Comparison of ENCODE assay signal across 10 mouse cellular contexts in genomic region chr17:57180363-57180762, GRCm38 (mm10). TPM values are rescaled to one million over a fixed set of nuclear protein-coding genes. Genes with fewer than 3 reads are reported as not detected.
DNase-seq lines count a peak whose midpoint lies in the region; ATAC-seq and TF ChIP-seq lines count a peak whose summit lies in the region.
"Had no signal": no experiment of that assay in that cellular context is flagged by ENCODE, and none has a peak within 500 bp of the region (broad histone marks: within the 10 kb centered on the region; RNA-seq: fewer than 3 reads in every experiment).

No protein-coding gene starts in this region.

- no peak overlapping the region for H3K4me2 ChIP-seq in midbrain, postnatal 0 days (ENCODE audit: low read depth, low read length, poor library complexity, severe bottlenecking)
- no peak overlapping the region for H3K4me2 ChIP-seq in midbrain, embryonic 11.5 days
- H3K4me2 ChIP-seq in lung, embryonic 14.5 days, result no peak overlapping the region
- H3K4me2 ChIP-seq: heart, embryonic 15.5 days; midbrain, embryonic 12.5 days had no signal

- no peaks in the 10 kb centered on the region for H3K27me3 ChIP-seq in midbrain, postnatal 0 days (ENCODE audit: insufficient read depth, low read length)
- H3K27me3 ChIP-seq in midbrain, embryonic 11.5 days (ENCODE audit: control insufficient read depth, insufficient read depth, low read length), result no peaks in the 10 kb centered on the region
- no peaks in the 10 kb centered on the region for H3K27me3 ChIP-seq in lung, embryonic 14.5 days (ENCODE audit: insufficient read depth, low read length)
- H3K27me3 ChIP-seq: heart, embryonic 15.5 days; midbrain, embryonic 12.5 days had no signal

- H3K4me3 ChIP-seq in midbrain, postnatal 0 days (ENCODE audit: low read depth, low read length), result no peak overlapping the region
- H3K4me3 ChIP-seq in midbrain, embryonic 11.5 days (ENCODE audit: low read depth, low read length), result no peak overlapping the region
- no peak overlapping the region for H3K4me3 ChIP-seq in lung, embryonic 14.5 days (ENCODE audit: low read depth, low read length)
- H3K4me3 ChIP-seq: heart, embryonic 15.5 days; midbrain, embryonic 12.5 days had no signal

- no peaks in the 10 kb centered on the region for H3K36me3 ChIP-seq in midbrain, postnatal 0 days (ENCODE audit: insufficient read depth, low read length)
- H3K36me3 ChIP-seq in midbrain, embryonic 11.5 days (ENCODE audit: control insufficient read depth, insufficient read depth, low read length), result no peaks in the 10 kb centered on the region
- no peaks in the 10 kb centered on the region for H3K36me3 ChIP-seq in lung, embryonic 14.5 days (ENCODE audit: insufficient read depth)
- H3K36me3 ChIP-seq: heart, embryonic 15.5 days; midbrain, embryonic 12.5 days had no signal

- TF ChIP-seq CTCF in midbrain, postnatal 0 days (IDR thresholded peaks at IDR 0.05), result peak; percentile 42
- TF ChIP-seq CTCF in lung, embryonic 14.5 days (IDR thresholded peaks at IDR 0.05; ENCODE audit: low read depth), result peak; percentile 50

- peak; percentile 21 to 22 for DNase-seq in cerebellum, postnatal 14 days
- no peak for DNase-seq in cerebellum, adult 11-12 months
- DNase-seq in midbrain, postnatal 0 days (ENCODE audit: low spot score), result no peak
- no peak for DNase-seq in midbrain, embryonic 11.5 days (ENCODE audit: low spot score, missing footprints)
- peak; percentile 35 for DNase-seq in lung, embryonic 14.5 days
- peak; percentile 72 for DNase-seq in thymus, postnatal 36 days
- no peak for DNase-seq in left cerebral cortex, adult 8-10 months (ENCODE audit: low spot score in 2 of 2)
- no peak for DNase-seq in layer of hippocampus, adult 9-11 months

- no peaks in the 10 kb centered on the region for H3K9me3 ChIP-seq in midbrain, postnatal 0 days (ENCODE audit: low read length)
- no peaks in the 10 kb centered on the region for H3K9me3 ChIP-seq in midbrain, embryonic 11.5 days (ENCODE audit: control insufficient read depth, low read length)
- no peaks in the 10 kb centered on the region for H3K9me3 ChIP-seq in lung, embryonic 14.5 days (ENCODE audit: low read depth, low read length)
- H3K9me3 ChIP-seq: heart, embryonic 15.5 days; midbrain, embryonic 12.5 days had no signal

- H3K4me1 ChIP-seq in midbrain, postnatal 0 days (ENCODE audit: insufficient read depth, low read length), result no peaks in the 10 kb centered on the region
- H3K4me1 ChIP-seq in midbrain, embryonic 11.5 days (ENCODE audit: control insufficient read depth, insufficient read depth, low read length), result no peaks in the 10 kb centered on the region
- H3K4me1 ChIP-seq in lung, embryonic 14.5 days (ENCODE audit: insufficient read depth), result no peaks in the 10 kb centered on the region
- H3K4me1 ChIP-seq: heart, embryonic 15.5 days; midbrain, embryonic 12.5 days had no signal

- ATAC-seq in midbrain, postnatal 0 days (ENCODE audit: low FRiP score), result no peak
- ATAC-seq in midbrain, embryonic 11.5 days (ENCODE audit: low FRiP score), result no peak
- ATAC-seq in lung, embryonic 14.5 days (ENCODE audit: insufficient read depth), result no peak

- no peak overlapping the region for H3K9ac ChIP-seq in midbrain, postnatal 0 days (replicated peaks; ENCODE audit: low read length, poor library complexity, severe bottlenecking)
- no peak overlapping the region for H3K9ac ChIP-seq in midbrain, embryonic 11.5 days (ENCODE audit: low read length)
- H3K9ac ChIP-seq in lung, embryonic 14.5 days, result no peak overlapping the region
- H3K9ac ChIP-seq: heart, embryonic 15.5 days; midbrain, embryonic 12.5 days had no signal

- no peak overlapping the region for H3K27ac ChIP-seq in midbrain, postnatal 0 days (ENCODE audit: low read depth, low read length)
- H3K27ac ChIP-seq in midbrain, embryonic 11.5 days (ENCODE audit: low read depth, low read length), result no peak overlapping the region
- no peak overlapping the region for H3K27ac ChIP-seq in lung, embryonic 14.5 days (ENCODE audit: low read depth)
- H3K27ac ChIP-seq: heart, embryonic 15.5 days; midbrain, embryonic 12.5 days had no signal

- WGBS in midbrain, postnatal 0 days, result 36% methylated on average over 8 of the region's 8 CpGs
- 29% methylated on average over 8 of the region's 8 CpGs for WGBS in midbrain, embryonic 11.5 days
- 25% methylated on average over 8 of the region's 8 CpGs for WGBS in lung, embryonic 14.5 days

RNA-seq across cellular contexts. Expression of gene Tnfsf14, which starts 13.6 kb away (rescaled TPM):
- total RNA-seq in midbrain, postnatal 0 days (2014; rRNA removed), result not detected in 2 replicates
- not detected in 2 replicates for polyA plus RNA-seq in midbrain, postnatal 0 days (2015; fragmentation: Nextera tagmentation; extraction: Ambion mirVana)
- 0.07 and 0.11 TPM in 2 replicates for polyA plus RNA-seq in midbrain, embryonic 11.5 days (2014; fragmentation: Nextera tagmentation; extraction: Ambion mirVana)
- 0.16 and 0.46 TPM in 2 replicates for polyA plus RNA-seq in lung, embryonic 14.5 days (2014; fragmentation: Nextera tagmentation; extraction: Ambion mirVana)
- total RNA-seq in left cerebral cortex, adult 8-10 months (2022), result not detected
- polyA plus RNA-seq: heart, embryonic 15.5 days had no signal

RNA-seq across cellular contexts. Expression of gene Cd70, which starts 30.8 kb away (rescaled TPM):
- 0.82 TPM in 1 of 2 replicates, not detected in the other for total RNA-seq in midbrain, postnatal 0 days (2014; rRNA removed)
- polyA plus RNA-seq in midbrain, postnatal 0 days (2015; fragmentation: Nextera tagmentation; extraction: Ambion mirVana), result 1.2 and 1.4 TPM in 2 replicates
- 0.16 and 0.40 TPM in 2 replicates for polyA plus RNA-seq in midbrain, embryonic 11.5 days (2014; fragmentation: Nextera tagmentation; extraction: Ambion mirVana)
- not detected in 2 replicates for polyA plus RNA-seq in lung, embryonic 14.5 days (2014; fragmentation: Nextera tagmentation; extraction: Ambion mirVana)
- under 1 TPM in 1 of 4 experiments, not detected in 3; 0.55 TPM for total RNA-seq in left cerebral cortex, adult 8-10 months (2022)
- polyA plus RNA-seq: heart, embryonic 15.5 days had no signal

RNA-seq across cellular contexts. Expression of gene C3, which starts 47.6 kb away (rescaled TPM):
- 0.49 and 8.6 TPM in 2 replicates for total RNA-seq in midbrain, postnatal 0 days (2014; rRNA removed)
- polyA plus RNA-seq in midbrain, postnatal 0 days (2015; fragmentation: Nextera tagmentation; extraction: Ambion mirVana), result 1.7 and 2.9 TPM in 2 replicates
- 0.19 and 0.68 TPM in 2 replicates for polyA plus RNA-seq in midbrain, embryonic 11.5 days (2014; fragmentation: Nextera tagmentation; extraction: Ambion mirVana)
- 0.64 and 0.67 TPM in 2 replicates for polyA plus RNA-seq in lung, embryonic 14.5 days (2014; fragmentation: Nextera tagmentation; extraction: Ambion mirVana)
- total RNA-seq in left cerebral cortex, adult 8-10 months (2022), result 1 to 10 TPM in 3 of 4 experiments, under 1 TPM in 1; 0.94 to 3.9 (median 1.3) TPM

Comparison
In these comparisons a context has a peak if more than half of its experiments do, and no peak if none do; other contexts are left out.
1. DNase-seq: peak in cerebellum, postnatal 14 days (2 of 2), lung, embryonic 14.5 days (single experiment) and thymus, postnatal 36 days (2 of 2); none in cerebellum, adult 11-12 months (single experiment), midbrain, postnatal 0 days (single experiment), midbrain, embryonic 11.5 days (single experiment), left cerebral cortex, adult 8-10 months (0 of 2) and layer of hippocampus, adult 9-11 months (single experiment).